Mouse (Mus musculus) heart, postnatal 25 days (tissue): ENCODE data around the gene Pik3r2. TPM values are rescaled to one million over a fixed set of nuclear protein-coding genes. Genes with fewer than 3 reads are reported as not detected.

Experiments used
- DNase-seq: peaks from one replicate; pipeline ENCODE4 v3.0.0; 2022; ENCODE audit warnings: low spot score
- intact Hi-C: fragments of 180-260 bp; cut with DNase I; formaldehyde crosslinking; loops from one replicate; pipeline ENCODE4 v1.15.1; 2025
- total RNA-seq, 2 experiments: library from RNA; stranded (reverse); gene quantifications; 2 replicates each; pipeline ENCODE4 v1.2.3; 2021

Pik3r2 gene
- total RNA-seq, 2 experiments from 2014 or later = 21.8 to 25.5 TPM

DNA sequence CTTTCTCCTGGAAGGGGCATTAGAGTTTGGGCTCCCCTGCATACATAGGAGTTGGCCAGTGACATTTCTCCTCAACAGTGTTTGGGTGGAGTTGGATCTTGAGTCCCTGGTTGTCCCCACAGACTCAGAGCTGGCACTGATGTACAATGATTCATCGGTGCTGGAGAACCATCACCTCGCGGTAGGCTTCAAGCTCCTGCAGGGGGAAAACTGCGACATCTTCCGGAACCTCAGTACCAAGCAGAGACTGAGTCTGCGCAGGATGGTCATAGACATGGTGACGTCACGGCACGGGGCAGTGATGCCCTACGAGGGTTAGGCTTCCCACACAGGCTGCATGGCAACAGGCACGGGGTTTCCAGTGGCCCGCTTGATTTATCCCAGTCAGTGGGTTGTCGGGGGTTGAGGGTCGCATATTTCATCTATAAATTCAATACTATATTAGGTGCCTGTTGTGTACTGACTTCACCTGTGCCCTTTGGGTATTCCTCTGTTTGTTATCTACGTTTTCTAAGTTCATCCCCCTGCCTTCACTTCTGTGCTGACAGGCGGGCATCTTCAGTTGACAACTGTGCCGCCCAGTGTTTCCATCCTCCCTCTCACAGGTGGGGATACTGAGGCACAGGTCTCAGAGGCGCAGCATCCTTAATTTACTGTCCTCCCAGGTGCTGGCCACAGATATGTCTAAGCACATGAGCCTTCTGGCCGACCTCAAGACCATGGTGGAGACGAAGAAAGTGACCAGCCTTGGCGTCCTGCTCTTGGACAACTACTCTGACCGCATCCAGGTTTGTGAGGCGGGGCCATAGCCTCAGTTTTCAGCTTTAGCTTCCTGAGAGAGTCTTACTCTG, 28.0 kb downstream of the Pik3r2 start:
- DNase-seq = peak; percentile 3
- intact Hi-C loops = no loop called here

DNA sequence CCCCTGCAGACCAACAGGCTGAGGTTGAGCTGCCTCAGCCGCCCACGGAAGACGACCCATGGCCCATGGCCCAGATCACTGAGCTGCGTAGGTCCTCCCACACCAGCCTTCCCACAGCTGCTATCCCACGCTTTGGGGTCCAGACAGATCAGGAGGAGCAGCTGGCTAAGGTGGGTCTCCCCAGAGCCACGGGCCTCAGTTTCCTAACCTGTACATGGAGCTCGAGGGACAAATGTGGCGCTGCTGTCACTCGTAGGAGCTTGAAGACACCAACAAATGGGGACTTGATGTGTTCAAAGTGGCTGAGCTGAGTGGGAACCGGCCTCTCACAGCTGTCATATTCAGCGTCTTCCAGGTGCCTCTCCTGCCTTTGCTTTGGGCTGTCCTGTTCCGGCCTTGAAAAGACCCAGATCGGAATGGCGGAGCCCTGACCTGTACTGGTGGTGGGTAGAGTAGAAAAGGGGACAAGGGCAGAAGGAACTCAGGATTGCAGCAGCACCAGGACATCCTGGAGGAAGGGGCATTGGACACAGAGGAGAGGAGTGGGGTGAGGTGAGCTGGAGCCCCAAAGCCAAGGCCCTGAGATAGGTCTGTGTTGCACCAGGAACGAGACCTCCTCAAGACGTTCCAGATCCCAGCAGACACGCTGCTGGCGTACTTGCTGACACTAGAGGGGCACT, 29.2 kb downstream of the Pik3r2 start:
- intact Hi-C loops = no loop called here
- no peak for DNase-seq

DNA sequence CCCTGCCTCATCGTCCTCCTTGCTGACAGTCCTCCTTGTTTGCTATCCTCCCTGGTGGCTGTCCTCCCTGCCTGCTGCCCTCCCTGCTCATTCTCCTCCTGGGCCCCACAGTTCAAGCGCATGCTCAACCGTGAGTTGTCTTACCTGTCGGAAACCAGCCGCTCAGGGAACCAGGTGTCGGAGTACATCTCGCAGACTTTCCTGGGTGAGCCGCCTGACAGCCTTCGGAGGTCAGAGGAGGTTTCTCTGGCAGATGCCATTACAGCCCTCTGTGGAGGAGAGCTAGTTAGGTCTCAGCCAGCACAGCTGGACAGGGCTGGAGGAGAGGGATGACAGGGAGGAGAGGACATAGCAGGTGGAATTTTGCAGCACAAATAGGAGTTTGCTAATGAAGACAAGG, 29.8 kb downstream of the Pik3r2 start:
- peak; percentile 1 for DNase-seq
- intact Hi-C loops = no loop called here

DNA sequence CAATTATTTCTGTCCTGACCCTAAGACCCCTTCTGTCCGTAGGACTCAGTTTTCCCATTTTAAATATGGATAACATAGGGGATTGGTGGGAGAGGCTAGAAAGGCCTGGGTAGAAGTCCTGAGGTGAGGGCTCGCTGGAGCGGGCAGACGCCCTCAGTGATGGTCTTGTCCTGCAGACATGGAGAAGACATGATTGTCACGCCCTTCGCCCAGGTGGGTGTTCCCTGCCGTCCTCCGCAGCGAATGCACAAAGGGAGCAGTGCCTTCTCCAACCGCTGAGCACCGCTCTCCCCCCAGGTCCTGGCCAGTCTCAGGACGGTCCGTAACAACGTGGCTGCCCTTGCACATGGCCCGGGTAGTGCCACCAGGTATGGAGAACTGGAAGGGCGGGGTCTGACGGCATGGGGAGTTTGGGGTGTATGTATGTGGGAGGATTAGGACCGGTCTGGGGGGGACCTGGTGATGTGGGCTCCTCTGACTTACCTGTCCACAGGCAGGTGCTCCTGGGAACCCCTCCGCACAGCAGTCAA, 30.8 kb downstream of the Pik3r2 start:
- no peak for DNase-seq
- intact Hi-C loops = no loop called here

DNA sequence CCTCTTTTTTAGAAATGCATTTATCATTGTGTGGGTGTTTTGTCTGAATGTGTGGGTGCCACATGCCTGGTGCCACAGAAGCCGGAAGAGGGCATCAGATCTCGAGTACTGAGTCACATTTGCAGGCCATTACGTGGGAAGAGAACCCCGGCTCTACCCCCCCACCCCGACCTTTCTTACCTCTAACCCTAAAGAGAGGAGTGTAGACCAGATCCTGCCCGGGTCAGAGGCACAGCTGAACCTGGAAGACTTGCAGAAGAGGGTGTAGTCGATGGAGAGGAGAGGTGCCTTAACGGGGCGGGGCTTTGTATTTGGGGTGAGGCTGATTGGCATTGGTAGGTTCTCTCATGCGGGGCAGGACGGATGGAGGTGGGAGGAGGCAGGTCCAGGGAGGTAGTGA, 31.7 kb downstream of the Pik3r2 start:
- intact Hi-C loops = no loop called here
- DNase-seq = no peak

DNA sequence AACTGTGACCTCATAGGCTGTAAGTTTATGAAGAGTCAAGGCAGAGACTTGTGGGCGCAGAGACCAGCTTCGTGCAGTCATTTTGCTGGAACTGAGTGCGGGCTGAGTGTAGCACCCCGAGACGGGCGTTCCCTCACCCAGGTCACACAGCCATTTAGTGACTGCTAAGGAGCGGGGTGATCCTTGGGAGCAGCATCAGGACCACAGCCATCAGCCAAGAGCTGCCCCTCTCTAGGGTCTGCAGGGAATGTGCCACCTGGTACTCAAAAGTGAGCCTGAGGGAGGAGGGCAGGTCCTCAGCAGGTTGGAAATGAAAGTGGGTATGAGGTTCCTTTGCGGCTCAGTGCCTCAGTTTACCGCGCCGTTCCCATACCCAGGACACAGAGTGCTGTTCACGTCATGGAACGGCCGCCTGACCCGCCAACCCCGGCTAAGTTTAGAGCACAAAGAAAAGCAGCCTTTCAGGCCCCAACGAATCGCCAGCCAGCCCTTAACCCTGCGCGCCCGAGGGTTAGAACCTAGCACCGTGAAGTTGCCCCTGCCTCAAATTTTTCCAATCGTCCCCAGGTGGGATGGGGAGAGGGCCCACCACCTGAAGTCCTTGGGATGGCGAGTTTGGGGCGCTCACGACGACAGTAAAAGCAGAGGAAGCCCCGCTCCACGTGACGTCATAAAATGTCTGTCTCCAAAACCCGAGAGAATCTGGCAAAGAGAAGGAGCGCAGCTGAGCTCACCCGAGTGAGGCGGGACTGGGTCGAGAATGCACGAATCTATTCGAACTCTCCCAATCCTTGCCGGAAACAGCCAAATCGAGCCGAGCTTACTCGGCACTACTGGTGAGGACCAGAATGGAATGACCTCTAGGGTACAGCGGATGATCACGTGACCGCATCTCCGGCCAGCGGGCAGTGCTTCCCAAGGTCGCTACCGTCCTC, 32.6 kb downstream of the Pik3r2 start:
- intact Hi-C loops = no loop called here
- DNase-seq = peak; percentile 71

DNA sequence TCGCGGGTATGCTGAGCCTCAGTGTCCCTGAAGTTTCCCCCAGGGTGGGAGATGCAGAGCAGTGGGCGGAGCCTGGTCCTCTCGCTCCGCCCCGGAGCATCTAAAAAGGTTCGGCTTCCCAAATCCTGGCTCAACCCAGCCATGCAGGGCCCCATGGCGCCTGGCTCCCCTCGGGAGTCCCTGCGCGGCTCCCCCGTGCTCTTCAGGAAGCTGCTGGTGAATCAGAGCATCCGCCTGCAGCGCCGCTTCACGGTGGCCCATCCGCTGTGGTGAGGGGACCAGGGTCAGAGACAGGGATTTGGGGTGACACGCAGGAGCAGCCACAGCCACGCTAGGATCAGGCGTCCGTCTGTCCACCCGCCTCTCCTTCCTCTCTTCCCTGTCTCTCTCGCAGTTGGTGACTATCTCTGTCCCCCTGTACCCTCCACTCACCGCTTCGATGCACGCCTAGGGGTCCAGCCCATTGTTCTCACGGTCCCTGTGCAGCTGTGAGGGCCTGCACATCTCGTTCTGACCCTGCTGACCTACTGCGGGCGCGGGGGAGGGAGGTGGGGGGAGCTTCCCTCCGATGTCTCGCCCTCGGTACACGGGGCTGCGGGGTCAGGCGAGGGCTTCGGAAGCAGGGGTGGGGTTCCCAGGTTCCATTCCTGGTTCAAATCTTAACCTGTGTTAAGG, 33.4 kb downstream of the Pik3r2 start:
- no peak for DNase-seq
- intact Hi-C loops = no loop called here

DNA sequence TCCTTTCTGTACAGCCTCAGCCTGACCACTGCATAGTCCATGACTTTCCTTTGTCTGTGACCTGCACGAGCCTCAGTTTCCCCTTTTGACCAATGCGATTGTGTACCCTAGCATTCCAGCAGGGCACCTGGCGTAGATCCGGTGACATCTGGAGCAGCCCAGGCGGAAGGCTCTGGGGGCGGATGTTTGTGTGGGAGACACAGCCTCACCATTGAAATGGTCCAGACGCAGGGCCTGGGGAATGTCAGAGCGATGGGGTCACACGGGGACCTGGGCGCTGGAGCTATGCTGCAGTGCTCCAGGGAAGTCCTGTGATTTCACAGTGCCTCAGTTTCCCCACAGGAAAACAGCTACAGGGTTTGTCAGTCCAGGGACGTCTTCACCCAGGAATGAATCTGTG, 34.3 kb downstream of the Pik3r2 start:
- intact Hi-C loops = no loop called here
- no peak for DNase-seq

DNA sequence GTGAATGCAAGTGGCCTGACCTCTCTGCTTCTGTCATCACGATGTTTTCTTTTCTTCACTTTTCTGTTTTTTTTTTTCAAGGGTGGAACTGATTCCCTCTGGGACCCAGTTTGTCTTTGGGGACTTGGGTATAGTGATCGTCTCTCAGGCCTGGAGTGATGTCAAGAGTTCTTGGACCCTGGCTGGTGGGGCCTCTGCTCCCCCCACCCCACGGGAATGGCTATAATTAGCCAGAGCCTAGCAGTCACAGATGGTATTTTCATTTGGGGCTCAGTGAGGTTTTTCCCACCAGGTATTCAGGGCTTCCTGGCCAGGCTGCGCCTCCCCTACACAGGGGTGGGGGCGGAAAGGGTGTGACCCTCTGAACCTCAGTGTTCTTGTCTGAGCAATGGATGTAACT, 34.9 kb downstream of the Pik3r2 start:
- intact Hi-C loops = no loop called here

DNA sequence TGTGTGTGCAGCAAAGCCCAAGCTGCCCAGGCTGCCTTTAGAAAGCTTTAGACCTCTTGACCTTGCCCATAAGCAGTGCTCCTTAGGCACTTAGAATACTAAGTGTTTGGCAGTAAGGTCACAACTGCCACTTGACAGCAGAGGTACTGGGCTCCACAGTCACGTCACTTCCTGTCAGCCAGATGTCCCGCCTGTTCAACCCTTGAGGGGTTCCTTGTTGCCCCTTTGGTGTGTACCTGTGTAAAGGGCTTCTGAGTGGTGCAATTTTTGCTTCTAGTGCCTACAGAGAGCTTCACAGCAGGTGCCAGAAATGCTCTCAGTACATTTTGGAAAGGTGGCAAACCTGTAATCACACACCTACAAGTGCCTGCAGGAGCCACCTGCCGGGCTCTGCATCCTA, 38.3 kb downstream of the Pik3r2 start:
- intact Hi-C loops = no loop called here
- no peak for DNase-seq

More for the DNA sequence above, 34.9 kb downstream of the Pik3r2 start:
- no peak for DNase-seq

DNA sequence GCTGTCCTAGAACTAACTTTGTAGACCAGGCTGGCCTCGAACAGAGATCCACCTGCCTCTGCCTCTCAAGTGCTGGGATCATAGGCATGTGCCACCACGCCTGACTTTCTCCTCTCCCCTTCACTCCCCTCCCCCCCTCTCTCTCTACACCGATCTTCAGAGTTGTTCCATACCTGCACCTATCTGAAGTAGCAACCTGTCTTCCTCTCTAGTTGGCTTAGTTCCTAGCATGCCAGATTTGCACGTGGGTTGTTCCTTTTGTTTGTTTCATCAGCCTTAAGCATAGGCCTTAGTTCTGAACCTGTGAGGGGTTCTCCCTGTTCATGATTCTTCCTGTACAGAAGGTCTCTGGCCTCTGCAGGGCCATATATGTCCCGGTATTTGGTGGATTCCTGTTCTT, 38.8 kb downstream of the Pik3r2 start:
- intact Hi-C loops = no loop called here
- DNase-seq = no peak

DNA sequence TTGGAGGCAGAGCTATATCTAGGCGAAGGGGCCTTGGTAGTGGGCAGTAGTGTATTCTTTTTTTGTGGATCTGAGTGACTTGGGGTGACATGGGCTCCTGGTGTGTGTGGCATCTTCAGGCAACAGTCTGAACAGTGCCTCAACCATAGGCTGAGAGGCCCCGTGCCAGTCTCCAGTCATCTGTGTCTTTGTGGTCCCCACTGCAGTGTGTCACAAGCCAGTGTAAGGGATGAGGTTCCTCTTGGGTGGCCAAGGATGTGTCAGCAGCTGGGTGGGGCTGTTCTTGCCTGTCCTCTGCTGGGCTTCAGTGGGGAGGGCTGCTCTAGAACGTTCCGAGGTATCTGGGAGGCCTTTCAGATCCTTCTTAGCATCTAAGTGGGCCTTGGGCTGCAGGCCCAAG, 45.6 kb downstream of the Pik3r2 start:
- DNase-seq = no peak
- intact Hi-C loops = no loop called here

DNA sequence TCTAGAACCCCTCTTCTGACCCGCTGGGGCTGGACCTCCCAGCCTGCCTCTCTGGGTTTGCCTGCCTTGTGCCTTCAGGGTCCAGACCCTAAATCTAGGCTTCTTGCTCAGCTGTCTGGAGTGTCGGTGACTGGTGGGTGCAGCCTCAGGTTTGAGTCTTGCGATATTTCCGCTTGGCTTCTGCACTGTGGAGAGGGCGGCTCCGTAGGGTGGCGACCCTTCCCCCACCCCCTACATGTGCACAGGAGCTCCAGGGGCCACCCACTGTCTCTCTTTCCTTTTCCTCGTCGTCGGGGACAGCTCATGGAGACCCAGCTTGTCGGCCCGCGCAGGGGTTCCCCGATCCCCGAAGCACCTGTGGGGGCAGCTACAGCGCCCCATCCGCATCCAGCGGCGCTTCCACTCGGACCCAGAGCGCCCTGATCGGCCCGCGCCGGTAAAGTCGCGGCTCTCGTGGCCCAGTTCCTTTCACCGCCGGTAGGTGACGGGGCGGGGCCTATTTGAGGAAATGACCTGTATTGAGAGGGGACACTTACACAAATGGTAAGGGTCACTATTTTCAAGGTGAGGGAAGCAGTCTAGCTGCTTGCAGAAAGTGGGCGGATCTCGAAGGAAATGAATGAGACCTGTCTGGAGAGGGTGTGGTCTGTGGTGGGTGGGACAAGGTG, 46.6 kb downstream of the Pik3r2 start:
- DNase-seq = no peak
- intact Hi-C loops = no loop called here

DNA sequence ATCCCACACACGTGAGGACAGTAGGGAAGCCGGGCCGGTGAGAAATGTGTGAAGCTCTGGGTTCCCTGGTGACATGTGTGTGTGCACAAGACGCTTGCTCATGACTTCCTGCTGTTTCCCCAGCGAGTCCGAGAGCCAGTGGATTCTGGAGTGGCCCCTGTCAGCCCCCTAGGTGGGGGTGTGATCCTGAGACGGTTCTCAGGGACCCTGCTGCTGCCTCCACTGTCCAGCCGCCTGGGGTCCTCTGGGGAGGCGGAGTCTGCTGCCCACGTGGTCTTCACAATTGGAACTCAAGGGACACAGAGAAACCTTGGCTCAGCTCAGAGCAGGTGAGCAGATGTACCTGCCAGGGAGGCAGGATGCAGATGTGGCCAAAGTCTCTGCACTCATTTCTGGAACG, 49.8 kb downstream of the Pik3r2 start:
- intact Hi-C loops = no loop called here

DNA sequence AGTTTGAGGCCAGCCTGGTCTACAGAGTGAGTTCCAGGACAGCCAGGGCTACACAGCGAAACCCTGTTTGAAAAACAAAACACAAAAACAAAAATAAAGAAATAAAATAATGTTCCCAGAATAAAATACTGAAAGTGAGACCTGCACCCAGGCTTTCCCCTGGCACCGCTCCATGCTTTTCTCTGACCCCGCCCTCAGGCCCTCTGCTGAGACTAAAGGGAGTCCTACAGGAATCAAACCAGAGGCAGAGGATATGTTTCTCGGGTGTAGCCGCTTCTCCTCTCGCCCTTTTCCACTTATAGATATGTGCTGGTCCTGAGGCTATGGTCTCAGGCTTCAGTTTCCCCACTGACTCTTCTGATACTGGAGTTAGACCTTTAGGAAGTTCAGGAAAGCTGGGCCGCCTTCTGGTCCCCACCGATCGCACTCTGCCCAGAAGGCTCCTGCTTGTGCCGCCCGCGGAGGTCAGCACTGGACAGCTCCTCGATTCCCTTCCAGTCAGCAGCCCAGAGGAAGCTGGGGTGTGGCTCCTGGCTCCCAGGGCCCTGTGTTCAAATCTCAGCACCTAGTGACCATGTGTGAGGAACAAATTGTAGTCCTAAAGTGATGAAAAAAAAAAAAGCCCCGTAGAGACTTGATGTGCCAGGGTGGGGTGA, 50.6 kb downstream of the Pik3r2 start:
- intact Hi-C loops = no loop called here
- no peak for DNase-seq

More for the DNA sequence above, 49.8 kb downstream of the Pik3r2 start:
- no peak for DNase-seq

DNA sequence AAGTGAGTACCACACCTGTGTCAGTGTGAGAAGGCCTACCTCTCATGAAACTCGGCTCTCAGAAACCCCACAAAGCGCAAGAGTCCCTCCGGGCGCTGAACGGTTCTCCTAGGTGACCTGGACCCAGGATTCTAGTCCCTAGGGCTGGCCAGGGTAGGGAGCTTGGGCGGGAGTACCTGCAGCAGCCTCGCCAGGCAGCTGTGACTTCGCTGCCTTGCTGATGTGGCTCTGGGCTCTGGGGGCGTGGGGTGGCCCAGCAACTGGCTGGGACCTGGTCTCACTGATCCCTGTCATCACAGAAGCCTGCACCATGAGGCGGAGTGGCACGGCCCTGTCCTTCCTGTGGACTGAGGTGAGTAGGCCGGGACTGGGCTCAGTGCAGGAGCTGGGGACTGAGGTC, 52.3 kb downstream of the Pik3r2 start:
- intact Hi-C loops = loop anchor here (5.0 kb wide), 1 partner anchor 98 kb away; no protein-coding TSS in a partner anchor
- no peak for DNase-seq

DNA sequence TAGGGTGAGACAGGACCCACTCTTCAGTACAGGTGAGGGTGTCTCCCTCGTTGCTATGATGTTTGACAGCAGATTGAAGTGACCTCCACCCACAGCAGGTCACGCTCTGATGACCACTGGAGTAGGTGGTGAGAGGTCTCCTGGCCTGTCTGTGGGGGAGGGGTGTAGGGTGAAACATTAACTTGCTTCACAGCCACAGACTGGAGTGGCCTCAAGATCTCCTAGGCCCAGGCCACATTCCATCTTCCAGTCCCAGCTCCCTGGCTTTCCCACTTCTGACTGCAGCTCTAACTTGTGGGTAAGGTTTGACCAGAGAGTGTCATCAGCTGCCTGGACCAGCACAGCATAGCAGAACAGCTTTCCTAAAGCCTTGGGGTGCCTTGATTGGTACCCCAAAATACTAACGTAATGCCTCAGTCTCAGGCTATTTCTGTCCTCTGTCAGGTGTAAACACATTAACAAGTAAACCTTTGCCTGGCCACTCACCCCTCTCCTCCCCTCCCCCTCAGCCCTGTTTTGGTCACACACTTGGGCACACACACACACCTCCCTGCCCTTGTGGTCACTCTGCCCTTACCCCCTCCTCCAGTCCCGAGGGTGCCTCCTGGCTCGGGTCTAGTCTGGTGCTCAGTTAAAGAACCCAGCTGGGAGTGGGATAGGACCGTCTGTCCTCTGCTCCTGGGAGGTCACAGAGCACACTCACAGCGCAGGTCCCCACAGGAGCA, 52.9 kb downstream of the Pik3r2 start, which contains the start of gene Pde4c:
Gene Pde4c, plus strand, starts transcription at position 235 of the 725 bp plus-strand sequence.
- DNase-seq = no peak
- intact Hi-C loops = loop anchor here (5.0 kb wide), 1 partner anchor 99 kb away; no protein-coding TSS in a partner anchor

DNA sequence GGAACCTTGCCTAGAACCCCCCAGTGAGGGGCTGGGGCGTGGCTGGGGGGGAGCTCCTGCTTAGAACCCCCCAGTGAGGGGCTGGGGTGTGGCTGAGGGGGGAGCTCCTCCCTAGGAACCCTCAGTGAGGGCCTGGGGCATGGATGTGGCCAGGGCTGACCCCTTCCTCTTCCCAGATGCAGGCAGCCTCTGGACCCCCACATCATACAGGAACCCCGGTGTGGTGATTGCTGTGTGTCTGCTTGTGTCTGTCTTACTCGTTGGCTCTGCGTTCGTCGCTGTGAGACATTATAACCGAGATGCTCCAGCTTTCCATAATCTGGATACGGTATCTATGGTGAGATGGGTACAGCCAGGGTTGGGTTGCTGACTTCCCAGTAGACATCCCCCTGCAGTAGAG, 54.9 kb downstream of the Pik3r2 start:
- DNase-seq = no peak
- intact Hi-C loops = loop anchor here (1.0 to 5.0 kb wide), 2 partner anchors 31 to 101 kb away; no protein-coding TSS in a partner anchor
